Mouse (Mus musculus) kidney, adult 8-10 months (tissue): ENCODE results near the gene Aoc1.

Source experiments
- DNase-seq, 2 experiments: peaks; one replicate each; pipeline ENCODE4 v3.0.0; 2022

The Aoc1 gene

DNA sequence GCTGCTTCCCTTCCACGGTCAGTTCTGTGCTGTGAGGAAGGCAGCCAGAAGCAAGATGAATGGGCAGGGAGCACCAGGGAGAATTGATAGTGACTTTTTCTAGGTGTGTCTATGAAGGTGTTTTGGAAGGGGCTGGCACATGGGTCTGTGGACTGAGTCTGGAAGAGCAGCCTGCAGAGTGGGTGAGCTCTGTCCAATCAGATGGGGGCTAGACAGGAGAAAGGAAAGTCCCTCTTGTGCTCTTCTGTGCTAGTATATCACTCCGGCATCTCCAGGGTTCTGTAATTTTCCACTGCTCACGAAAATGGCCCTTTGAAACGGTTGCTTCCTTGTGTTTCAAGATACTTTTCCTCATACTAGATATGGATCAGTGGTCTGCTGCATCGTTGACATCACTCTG lies at the start of gene Aoc1:
Gene Aoc1, plus strand, starts transcription at position 301 of the 400 bp plus-strand sequence.
- no peak for DNase-seq

DNA sequence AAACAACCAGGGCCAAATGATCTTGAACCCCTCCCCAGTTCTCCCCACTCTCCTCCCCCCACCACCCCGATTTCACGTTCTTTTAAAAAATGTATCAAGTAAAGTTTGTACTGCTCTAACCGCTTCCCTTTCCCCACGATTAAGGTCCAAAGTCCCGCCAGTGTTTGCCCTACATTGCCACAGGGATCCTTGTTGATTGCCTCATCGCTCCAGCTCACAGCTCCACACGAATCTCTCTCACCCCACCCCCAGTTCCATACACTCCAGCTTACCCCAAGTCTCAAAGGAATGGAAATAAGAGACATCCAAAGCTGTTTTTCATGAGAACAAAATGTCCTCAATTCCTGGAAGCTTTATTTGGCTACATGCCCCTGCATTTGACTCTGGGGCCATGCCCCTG lies 47.7 kb upstream of the Aoc1 start:
- peak; percentile 68 to 74 for DNase-seq

DNA sequence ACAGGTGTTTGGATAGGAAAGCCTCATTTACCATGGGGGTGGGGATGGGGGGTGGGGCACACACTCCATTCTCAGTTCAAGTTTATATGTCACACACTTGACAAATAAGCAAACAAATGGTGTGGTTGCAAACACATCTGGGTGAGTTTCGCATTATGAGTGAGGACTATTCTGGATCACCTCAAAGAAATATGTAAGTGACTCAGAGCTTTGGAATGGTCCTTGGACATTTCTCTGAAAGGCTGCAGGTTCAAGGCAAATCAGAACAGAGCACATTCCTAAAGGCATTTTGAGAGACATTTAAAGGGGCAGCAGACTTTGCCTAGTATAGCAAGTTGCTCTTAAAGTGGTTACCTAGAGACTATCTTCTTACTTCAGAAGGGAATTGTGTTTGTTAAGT lies 43.7 kb upstream of the Aoc1 start:
- no peak for DNase-seq

DNA sequence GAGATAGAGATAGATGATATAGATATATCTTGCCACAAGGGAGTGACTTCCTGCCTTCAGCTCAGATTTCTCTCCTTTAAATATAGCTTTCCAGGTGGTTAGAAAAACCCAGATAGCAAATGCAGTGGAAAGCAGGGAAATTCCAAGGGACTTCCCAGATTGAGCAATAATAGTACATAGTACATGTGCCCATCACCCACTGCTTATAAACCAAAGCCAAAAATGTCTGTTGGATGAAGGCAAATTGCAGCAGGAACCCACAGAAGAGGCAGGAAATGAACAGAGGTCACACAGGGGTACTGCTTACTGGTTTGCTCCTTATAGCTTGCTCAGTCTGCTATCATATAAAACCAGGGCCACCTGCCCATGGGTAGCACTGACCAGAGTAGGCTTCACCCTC lies 43.0 kb upstream of the Aoc1 start:
- no peak for DNase-seq

DNA sequence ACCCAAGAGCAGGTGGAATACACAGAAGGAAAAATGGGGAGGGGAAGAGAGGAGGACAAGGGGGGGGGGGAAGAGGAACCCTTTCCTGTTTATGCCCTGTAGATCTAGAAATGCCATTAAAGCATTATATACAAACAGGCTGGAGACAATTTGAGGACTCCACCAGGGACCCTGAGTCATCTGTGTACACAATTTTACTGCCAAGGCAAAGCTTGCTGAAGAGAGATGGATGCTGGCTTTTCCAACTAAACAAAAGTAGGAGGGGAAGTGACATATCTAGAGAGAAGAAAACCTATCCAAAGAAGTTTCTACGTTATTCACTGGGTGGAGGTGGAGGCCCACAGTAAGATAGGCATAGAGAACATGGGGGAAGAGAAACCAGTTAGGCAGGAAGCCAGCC lies 42.5 kb upstream of the Aoc1 start:
- no peak for DNase-seq

DNA sequence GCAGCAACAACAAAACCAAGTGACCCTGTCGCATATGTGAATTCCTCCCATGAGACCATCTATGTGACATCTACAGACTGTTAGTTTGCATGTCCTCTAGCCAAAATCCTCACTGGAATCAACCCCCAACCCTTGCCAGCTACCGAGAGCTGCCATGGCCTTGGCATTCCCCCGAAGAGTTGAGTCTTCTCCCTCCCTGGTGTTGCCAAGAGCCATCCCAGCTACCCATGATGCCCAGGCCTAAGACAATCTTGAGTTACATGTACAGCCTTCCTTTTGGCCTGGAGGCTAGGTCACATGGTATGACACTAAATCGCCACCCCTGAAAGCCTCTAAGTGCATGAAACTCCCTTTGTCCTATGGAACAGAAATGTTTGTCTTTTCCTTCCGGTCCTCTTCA lies 41.6 kb upstream of the Aoc1 start:
- no peak for DNase-seq

DNA sequence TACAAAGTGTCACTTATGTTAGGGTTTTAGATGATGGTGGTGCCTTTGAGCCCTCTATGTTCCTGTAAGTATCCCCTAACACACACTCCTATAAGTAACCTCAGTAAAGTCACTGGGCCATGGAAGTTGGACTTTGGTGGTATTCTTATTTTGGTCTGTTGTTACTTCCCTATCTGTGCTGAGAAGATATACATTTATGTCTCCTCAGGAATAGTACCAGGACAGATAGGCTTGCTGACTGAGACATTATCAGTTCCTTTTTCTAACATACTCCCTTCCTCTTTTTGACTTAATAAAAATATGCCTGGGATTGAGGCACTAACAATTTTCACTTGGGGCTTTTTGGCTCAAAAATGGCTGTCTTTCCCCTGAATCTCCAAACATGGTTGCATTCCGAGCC lies 40.3 kb upstream of the Aoc1 start:
- no peak for DNase-seq

DNA sequence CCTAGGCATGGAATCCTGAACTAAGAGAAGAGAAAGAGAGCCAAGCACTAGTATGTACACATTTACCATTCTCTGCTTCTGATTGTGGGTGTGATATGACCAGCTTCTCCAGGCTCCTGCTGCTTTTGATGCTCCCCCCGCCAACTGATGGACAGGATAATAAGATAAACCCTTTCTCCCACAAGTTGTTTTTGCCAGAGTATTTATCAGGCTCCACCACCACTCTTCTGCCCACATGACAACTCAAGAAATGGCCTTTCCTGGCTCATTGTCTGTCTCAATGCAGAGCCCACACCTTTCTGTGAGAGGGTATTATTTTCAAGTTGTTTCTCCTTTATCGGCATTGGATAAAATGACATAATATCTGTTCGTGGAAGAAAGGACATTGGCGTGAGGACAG lies 39.2 kb upstream of the Aoc1 start:
- no peak for DNase-seq

DNA sequence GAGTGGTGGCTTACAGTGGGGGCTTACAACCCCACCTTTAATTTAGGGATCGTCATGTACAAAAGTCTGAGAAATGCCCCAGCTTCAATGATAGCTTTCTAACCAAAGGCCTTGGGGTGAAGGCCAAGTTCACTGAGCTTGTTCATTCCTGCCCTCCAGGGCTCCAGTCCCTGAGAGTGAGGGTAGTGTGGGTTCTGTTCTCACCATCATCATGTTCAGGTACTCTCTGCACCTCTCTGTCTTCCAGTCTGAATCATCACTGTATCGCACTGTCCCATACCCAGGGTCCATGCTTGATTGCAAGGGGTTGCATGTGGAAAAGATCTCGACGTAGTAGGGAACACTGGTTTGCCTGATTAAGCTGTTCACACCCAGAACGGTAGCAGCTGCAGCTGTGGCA lies 37.5 kb upstream of the Aoc1 start:
- DNase-seq = no peak

DNA sequence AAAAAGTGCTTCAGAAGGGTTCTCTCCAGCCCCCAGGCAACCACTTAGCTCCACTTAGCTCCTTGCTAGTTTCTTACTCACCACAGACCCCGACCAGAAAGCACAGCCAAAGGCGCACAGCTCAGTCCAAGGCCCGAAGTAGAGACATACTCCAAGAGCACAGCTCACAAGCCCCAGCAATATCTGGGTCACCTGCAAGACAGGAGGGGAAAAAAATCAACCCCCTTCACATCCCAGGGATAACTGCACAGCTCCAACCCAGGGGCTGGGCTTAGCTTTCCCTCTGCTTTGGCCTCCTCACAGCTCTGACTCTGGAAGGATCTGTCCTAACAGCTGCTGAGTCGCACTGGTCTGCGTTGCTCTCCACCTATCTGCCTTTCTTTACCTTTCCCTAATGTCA lies 36.5 kb upstream of the Aoc1 start:
- DNase-seq = no peak

DNA sequence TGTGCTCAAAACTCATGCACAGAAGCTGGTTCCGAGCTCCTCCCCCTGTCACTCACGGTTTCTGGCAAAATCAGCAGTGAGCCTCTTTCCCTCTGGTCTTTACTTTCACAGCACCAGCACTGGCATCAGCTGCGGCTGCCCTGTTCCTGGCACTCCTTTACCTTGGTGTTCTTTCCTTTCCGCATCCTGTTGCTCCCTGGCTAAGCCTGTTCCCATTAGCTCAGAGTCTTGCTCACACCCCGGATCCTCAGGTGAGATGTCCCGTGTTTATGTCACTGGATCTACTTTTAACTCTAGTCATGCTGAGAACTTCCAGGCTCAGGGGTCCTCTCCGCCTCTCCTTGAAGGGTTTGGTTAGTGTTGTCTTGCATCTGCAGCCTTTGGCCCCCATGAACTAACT lies 35.2 kb upstream of the Aoc1 start:
- no peak for DNase-seq

DNA sequence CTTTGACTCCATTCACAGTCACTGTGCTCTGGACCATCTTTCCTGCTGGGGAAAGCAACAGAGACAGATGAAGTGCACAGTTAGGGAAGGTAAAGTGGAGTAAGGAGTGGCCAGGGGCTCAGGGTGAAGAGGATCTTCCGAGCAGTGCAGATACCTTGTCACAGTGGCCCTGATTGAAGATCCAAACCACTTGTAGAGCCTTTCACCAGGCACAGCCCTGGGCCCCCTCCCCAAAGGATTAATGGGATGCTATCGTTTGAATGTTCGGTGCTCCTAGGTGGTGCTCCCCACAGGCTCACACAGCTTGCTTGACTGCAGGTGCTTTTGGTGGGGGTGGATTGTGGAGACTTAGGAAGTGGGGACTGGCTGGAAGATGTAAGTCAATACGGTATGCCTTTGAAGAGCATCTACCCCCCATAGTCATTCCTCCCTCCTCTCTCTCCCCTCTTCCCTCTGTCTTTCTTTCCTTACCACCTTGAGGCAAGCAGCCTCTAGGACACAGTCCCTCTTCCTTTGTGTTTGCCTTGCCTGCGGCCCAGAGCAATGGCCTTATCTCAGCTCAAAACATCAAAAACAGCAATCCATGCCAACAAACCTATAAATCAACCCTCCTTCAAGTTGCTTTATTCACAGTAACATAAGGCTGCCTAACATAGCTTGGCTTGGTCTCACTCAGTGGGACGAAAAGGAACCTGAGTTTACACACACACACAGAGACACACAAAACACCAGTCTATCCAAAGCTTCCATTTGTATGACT lies 34.2 kb upstream of the Aoc1 start:
- DNase-seq = no peak

DNA sequence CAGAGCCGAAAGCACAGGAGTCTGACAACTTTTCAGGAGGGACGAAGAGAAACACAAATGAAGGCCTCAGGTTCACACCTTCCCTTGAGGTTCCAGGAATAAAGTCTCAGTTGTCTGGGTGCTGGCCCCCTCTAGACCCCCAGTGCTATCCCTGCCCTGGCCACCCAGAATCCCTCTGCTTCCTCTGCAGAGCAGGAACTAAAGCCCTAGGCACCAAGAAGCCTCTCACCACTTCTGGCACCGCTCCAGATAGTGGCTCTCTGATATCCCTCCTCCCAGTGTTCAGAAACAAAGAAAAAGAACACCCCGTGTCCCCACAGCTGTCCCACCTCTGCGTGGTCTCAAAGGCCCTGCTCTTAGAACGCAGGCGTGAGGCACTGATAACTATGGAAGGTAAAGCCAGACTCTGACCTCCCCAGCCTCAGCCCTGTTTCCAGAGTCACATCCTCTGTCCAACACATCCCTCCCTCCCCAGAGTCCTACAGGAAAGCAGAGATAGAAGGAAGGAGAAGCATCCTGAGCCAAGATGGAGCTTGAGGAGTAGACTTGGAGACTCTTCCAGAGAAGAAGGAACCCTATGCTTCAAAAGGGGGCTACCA lies 32.2 kb upstream of the Aoc1 start, which contains the start of gene Tmem176a:
Gene Tmem176a, plus strand, starts transcription at position 549 of the 599 bp plus-strand sequence.
- DNase-seq = peak in 1 of 2 experiments; percentile 71

DNA sequence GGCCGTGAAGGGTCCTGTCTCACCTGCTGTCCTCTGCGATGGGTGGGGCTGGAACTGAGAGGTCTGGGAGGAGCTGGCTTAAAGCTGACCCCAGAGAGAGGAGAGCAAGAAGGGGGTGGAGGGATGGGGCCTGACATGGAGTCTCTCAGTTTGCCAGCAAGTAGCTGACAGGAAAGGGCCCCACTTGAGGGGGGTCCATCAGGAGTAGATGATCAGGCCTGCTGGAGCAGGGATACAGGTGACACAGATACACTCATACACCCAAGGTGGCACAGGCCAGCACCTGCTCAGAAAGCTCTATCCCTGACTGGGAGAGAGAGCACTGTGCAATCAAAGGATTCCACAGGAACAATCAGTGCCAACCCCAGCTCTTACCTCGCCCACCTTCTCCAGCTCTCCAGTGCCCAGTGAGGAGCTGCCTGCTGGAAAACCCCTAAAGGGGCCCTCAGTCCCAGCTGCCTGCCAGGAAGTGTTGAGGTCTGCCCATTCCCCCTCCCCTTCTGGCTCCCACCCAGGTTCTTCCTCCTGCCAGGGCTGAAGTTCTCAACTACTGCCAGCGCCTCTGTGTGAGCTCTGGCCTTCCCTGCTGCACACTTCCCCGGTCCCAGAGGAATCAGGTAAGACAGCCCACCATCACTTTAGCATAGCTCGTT lies 31.6 kb upstream of the Aoc1 start, which contains the start of gene Tmem176b:
Gene Tmem176b, minus strand, starts transcription at position 524 of the 653 bp plus-strand sequence.
- DNase-seq = peak; percentile 98 to 99

DNA sequence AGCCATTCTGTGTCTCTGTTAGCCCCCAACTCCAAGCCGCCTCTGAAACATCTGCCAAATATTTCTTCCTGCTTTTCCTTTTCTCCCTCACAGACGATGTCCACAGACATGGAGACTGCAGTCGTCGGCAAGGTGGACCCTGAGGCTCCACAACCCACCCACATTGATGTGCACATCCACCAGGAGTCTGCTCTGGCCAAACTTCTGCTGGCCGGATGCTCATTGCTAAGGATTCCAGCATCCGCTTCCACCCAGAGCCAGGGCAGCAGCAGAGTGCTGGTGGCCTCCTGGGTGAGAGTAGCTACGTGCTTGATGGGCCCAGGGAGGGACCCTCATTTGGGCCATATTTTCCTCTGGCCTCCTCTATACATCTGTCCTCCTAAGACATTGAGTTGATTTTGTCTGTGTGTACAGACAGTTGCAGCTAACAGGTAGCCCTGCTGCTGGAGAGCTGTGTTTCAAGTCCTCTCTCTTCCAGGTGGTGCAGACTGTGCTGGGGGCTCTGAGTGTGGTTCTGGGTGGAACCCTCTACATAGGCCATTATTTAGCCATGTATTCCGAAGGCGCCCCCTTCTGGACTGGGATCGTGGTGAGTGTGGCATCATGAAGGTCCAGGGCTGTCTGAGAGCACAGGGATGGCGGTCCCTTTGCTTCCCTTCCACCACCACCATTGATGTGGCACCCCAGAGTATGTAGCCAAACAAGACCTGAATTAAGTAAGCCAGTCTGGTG lies 30.4 kb upstream of the Aoc1 start:
- DNase-seq = peak; percentile 49 to 83

DNA sequence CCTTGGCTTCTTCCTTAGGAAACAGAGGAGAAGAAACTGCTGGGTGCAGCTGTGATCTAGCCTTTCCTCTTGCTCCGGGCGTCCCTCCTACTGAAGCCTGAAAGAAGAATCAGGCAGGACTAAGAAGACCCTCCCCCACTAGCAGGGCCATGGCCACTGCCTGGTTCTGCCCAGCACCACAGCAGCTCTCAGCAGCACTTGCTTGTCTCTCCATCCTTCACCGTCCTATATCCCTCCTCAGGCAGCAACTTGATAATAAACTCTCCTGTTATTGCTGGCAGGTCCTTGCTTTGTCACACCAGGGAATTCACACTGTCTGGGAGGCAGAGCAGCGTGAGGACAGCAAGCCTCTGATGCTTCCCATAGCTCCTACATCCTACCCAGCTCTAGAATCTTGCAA lies 27.6 kb upstream of the Aoc1 start:
- DNase-seq = no peak

DNA sequence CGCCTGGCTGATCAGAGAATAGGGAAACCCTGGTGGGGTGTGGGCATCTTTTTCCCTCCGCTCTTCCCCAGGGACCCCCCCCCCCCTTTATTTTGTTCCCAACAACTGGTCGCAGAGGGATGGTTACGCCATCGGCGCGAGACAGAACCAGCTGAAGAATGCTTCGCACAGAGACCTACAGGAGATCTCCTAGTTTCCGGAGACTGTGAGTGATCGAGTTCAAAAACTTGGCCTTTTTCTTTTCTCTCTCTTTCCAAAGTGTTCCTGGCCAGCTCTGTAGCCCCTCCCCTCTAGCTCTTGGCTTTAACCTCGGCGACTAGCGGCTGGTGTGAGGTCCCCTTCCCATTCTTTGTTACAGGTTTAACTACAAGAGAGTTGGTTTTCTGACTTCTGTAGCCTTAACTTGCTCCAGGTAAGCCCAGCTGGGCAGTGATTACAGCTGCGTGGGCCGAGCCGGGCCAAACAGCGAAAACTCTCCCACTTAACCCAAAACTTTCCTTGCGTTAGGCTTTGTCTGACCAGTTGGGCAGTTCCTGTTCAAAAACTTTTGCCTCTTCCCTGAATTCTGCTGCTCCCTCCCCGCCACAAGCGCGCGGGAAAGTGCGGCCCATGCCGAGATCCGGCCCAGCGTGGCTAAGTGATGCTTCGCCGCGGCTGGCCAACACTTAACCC lies 20.7 kb upstream of the Aoc1 start:
- peak; percentile 52 to 59 for DNase-seq

DNA sequence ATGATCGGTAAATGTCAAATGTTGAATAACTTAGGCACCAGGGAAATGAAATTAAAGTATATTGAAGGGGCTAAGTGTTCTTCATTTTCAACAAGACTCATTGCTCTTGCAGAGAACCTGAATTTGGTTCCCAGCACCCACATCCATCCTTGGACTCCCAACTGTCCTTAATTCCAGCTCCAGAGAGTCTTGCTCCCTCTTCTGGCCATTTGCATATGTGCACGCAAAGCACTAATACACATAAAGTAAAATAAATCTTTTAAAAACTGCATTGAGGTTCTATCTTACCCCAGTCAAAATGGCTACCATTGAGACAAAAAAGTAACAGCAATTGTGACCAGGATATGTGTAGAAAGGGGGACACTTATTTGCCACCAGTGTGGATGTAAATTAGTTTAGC lies 18.5 kb upstream of the Aoc1 start:
- DNase-seq = no peak

DNA sequence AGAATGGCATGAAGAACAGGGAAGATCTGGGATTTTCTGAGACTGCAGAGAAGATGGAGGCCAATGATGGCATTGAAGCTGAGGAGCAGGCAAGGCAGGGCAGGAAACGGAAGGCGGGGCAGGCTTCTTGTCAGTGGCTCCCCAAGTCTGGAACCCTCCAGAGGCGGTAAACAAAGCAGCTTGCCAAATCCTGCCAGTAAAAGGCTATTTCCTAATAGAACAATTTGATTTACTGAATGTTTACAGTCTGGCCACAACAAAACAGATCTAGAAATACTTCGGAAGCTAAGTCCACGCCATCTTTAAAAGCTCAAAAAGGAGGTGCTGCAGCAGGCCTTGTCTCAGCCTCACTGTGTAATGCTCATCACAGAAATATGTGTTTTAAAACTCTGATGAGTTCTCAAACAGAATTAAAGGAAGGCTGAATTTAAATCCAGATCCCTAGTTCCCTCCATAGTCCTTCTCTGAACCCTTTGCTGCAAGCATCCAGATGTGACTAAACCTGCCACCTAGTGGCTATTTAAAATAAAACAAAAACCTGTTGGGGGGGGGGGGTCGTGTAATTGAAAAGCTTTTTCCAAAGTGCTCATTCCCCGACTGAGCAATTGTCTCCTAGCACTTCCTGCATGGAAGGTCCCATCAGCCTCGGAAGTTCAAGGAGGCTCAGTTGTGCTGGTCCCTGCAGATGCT lies 14.9 kb upstream of the Aoc1 start:
- DNase-seq = no peak

DNA sequence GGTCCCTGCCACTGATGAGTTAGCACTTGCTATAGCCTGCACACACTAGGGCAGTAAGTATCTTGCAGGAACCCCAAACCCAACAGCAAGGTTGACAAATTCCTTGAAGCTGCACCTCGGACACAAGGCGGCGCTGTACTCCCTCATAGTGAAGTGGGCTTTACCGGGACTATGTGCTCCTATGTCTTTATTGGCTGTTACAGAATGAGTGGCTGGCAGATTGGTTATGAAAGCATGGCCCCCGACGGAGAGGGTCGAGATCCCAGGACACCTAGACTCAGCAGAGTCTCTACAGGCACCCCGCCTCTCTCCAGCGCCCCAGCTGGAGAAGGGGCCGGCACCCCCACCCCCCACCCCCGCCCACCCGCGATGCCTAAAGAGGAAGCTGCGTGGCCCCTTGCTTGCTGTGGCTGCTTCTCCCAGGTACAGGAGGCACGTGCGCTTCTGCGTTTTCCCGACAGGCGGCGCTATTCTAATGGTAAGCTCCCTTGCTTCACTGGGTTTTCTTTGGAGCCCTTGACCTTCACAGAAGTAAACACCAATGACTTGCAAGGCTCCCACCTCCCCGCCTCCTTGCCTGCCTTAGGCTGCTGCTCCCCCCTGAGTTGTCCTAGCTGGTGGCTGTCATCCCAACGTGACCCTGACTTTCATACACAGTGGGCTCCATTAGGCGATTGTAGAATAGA lies 12.4 kb upstream of the Aoc1 start:
- DNase-seq = peak; percentile 85 to 90

DNA sequence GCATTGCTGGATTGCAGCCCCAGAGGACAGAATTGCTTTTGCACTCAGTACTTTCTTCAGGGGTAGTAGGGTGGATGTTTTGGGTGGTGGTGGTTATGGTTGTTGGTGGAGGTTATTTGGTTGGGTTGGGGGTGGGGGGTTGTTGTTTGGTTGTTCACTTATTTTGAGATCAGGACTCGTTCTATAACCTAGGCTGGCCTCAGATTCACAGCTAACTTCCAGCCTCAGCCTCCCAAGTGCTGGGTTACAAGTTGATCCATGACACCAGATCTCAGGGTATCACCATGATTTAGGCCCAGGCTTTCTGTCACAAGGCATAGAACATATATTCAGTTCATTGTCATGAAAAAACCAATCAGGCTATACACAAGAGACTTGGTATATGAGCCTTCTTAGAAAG lies 11.8 kb upstream of the Aoc1 start:
- DNase-seq = peak in 1 of 2 experiments; percentile 5
